Mouse (Mus musculus) limb, embryonic 12.5 days (tissue): ENCODE results near the gene Myl6b. TPM values are rescaled to one million over a fixed set of nuclear protein-coding genes. Genes with fewer than 3 reads are reported as not detected.

Experiments used
- ATAC-seq: fragments of 200-750 bp; cut with Nextera tagmentation; 2 replicates; pipeline ENCODE4 v1.8.0; 2017; ENCODE audit warnings: low read depth, moderate TSS enrichment; ENCODE audit not compliant: insufficient number of reproducible peaks, insufficient read depth, low FRiP score, low TSS enrichment
- H3K27ac ChIP-seq: fragments of 300-500 bp; sonication (generic); 2 replicates; pipeline ENCODE4 v1.5.1; 2016; ENCODE audit warnings: mild to moderate bottlenecking, moderate library complexity
- H3K27me3 ChIP-seq: fragments of 300-500 bp; sonication (generic); 2 replicates; pipeline ENCODE4 v1.6.1; 2016; ENCODE audit warnings: mild to moderate bottlenecking, moderate library complexity
- H3K36me3 ChIP-seq: fragments of 300-500 bp; sonication (generic); 2 replicates; pipeline ENCODE4 v1.6.1; 2016; ENCODE audit warnings: mild to moderate bottlenecking, moderate library complexity
- H3K4me1 ChIP-seq: fragments of 300-500 bp; sonication (generic); replicated peaks from 2 replicates; pipeline ENCODE4 v1.6.1; 2016
- H3K4me2 ChIP-seq: fragments of 300-500 bp; sonication (generic); 2 replicates; pipeline ENCODE4 v1.6.1; 2016; ENCODE audit warnings: mild to moderate bottlenecking, moderate library complexity
- H3K4me3 ChIP-seq: fragments of 300-500 bp; sonication (generic); replicated peaks from 2 replicates; pipeline ENCODE4 v1.5.1; 2016; ENCODE audit warnings: mild to moderate bottlenecking
- H3K9ac ChIP-seq: fragments of 300-500 bp; sonication (generic); replicated peaks from 2 replicates; pipeline ENCODE4 v1.6.1; 2016; ENCODE audit warnings: mild to moderate bottlenecking, moderate library complexity
- H3K9me3 ChIP-seq: fragments of 300-500 bp; sonication (generic); 2 replicates; pipeline ENCODE4 v1.6.1; 2016; ENCODE audit warnings: mild to moderate bottlenecking, moderate library complexity
- WGBS: fragments of 180-500 bp; shearing (Covaris S2); methylation state at CpG from one replicate; pipeline ENCODE4 v1.1.7; 2016; 5-methylcytosine and 5-hydroxymethylcytosine counted together
- polyA plus RNA-seq: library from polyadenylated mRNA; unstranded; fragments of >200 nt; fragmentation: Nextera tagmentation; extraction: Ambion mirVana; gene quantifications from 2 replicates; pipeline ENCODE4 v1.2.1, GENCODE M21; 2016

Gene Myl6b
- polyA plus RNA-seq, 1 experiment from 2014 or later: 3.4 TPM

DNA sequence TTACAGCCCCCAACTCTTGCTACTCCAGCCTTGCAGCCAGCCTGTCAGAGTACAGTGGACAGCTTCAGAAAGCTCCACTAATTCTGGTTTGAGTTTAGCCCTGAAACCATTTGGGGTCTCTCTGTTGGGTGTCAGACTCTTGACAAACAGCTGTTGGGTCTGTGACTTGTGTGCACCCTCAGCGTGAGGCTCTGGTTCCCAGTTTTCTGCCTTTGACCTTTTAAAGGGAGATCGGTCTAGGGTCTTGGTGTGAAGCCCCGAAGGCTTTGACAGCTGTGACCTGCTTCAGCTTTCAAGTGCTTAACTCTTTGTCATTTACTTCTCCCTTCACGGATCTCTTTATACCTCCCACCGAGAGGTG is 38.2 kb downstream of the Myl6b start:
- Histone ChIP-seq H3K27ac (no peak overlapping the region), H3K36me3 (peaks cover 44% of the 10 kb centered on the region), H3K4me1 (peaks cover 11% of the 10 kb centered on the region), H3K9ac (peak overlapping the region; percentile 97), H3K9me3 (no peaks in the 10 kb centered on the region), H3K27me3 (no peaks in the 10 kb centered on the region), H3K4me2 (peak overlapping the region; percentile 87), H3K4me3 (peak overlapping the region; percentile 95)
- 4% methylated on average over 5 of the region's 5 CpGs for WGBS
- no peak for ATAC-seq

DNA sequence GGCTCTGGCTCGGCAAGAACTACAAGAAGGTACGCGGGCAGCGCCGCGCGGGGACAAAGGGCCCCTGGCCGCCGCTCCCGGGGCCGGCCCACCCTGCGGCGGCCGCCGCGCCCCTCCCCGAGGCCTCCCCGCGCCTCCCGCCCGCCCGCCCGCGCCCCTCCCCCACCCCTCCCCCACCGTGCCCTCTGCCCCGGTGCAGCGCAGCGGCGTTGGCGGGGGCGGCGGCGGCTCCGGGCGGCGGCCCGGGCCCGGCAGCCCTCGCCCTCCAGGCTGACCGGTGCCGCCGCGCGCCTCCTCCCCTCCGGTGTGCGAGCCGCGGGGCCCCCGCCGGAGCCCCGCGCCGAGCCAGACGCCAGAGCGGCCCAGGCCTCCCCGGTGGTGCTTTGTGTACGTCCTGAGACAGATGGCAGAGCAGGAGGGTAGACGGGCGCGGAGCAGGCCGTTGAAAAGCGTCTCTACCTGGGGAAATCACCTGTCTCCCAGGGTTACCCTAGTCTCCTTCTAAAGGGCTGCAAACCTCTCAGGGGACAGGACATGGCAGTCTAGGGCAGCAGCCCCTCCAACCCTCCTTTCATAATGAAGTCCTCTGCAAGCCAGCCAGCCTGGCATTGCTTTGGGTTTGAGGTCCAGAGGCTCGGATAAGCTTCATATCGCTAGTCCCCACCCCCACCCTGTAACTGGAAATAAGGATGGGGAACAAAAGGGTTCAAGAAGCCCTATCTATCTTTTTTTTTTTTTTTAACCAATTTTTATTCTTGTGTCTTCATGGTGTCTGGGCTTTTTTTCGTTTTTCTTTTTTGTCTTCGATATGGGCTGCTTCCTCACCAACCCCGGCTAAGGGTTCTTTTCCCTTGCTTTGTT is 38.8 kb downstream of the Myl6b start:
- H3K4me3 ChIP-seq: peak overlapping the region; percentile 95
- peak overlapping the region; percentile 94 for H3K27ac ChIP-seq
- H3K9me3 ChIP-seq: no peaks in the 10 kb centered on the region
- H3K4me1 ChIP-seq: peaks cover 14% of the 10 kb centered on the region
- H3K27me3 ChIP-seq: no peaks in the 10 kb centered on the region
- peak overlapping the region; percentile 87 for H3K4me2 ChIP-seq
- peaks cover 39% of the 10 kb centered on the region for H3K36me3 ChIP-seq
- peak overlapping the region; percentile 97 for H3K9ac ChIP-seq
- ATAC-seq: peak; percentile 18
- WGBS: under 1% methylated on average over 37 of the region's 67 CpGs

DNA sequence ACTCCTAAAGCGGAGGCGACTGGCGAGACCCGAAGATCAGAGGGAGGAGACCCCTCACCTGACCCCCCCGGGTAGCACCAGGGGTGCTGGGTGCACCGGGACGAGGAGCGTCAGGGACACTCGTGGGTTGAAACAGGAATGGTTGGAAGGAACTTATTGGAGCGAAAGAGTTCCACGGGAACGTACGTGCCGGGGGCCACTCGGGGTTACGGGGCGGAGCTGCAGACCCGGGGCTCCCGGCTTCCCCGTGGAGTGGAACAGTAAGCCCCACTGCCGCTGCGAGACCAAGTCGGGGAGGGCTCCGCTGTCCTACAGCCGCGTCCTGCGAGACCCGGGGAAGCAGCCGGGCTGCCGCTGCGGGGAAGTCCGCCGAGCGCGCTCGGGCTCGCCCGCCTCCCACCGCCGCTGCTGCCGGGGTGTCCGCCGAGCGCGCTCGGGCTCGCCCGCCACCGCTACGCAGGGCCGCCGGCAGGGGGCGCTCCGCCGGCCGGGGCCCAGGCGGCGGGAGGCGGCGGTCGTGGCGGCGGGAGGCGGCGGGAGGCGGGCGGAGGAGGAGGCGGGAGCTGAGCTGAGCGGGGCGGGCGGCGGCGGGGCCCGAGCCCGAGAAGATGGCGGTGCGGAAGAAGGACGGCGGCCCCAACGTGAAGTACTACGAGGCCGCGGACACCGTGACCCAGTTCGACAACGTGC is 39.6 kb downstream of the Myl6b start, which contains the start of gene Smarcc2:
TSS of gene Smarcc2 (plus strand) at position 530 of the 690 bp plus-strand sequence.
- H3K9me3 ChIP-seq: no peaks in the 10 kb centered on the region
- peak; percentile 72 for ATAC-seq
- H3K27me3 ChIP-seq: no peaks in the 10 kb centered on the region
- H3K27ac ChIP-seq: peak within 1 kb of the TSS; percentile 94
- peak within 1 kb of the TSS; percentile 95 for H3K4me3 ChIP-seq
- peaks cover 31% of the 10 kb centered on the region for H3K36me3 ChIP-seq
- H3K4me1 ChIP-seq: peaks cover 14% of the 10 kb centered on the region
- WGBS: under 1% methylated on average over 49 of the region's 86 CpGs
- peak within 1 kb of the TSS; percentile 87 for H3K4me2 ChIP-seq
- peak within 1 kb of the TSS; percentile 97 for H3K9ac ChIP-seq

DNA sequence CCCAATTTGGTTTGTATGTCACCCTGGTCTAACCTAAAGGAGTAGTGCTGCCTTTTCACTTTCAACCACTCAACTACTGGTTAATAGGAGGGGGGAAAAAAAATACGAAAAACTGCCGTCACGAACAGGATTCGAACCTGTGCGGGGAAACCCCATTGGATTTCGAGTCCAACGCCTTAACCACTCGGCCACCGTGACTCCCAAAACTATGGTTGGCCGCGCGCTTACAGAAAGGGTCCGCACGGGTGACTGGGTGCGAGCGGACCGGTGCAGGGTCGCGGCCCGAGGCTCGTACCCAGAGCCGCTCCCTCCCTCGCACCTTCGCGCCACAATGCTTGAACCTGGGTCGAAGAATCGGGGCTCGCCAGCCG is 40.2 kb downstream of the Myl6b start:
- WGBS: 0% methylated on average over 29 of the region's 29 CpGs
- Histone ChIP-seq H3K36me3 (peaks cover 26% of the 10 kb centered on the region), H3K9ac (peak overlapping the region; percentile 97)

DNA sequence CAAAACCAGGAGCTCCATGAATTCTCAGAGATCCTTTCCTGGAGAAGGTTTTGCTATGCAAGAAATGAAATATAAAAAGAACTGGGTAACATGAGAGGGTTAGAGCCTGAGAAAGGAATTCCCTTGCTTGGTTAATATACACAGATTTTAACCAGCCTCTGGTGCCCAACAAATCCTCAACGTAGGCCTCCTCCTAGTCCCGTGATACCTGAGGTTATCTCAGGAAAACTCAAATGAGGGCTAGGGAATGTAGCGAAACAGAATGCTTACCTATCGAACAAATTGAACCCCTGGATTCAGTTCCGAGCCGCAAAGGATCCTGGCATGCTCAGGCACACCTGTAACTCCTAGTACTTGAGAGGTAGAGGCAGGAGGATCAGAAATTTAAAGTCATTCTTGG is 40.8 kb downstream of the Myl6b start:
- H3K4me1 ChIP-seq: peaks cover 14% of the 10 kb centered on the region
- no peak overlapping the region for H3K9ac ChIP-seq
- peak overlapping the region; percentile 95 for H3K4me3 ChIP-seq
- no peaks in the 10 kb centered on the region for H3K9me3 ChIP-seq
- no peak overlapping the region for H3K27ac ChIP-seq
- H3K27me3 ChIP-seq: no peaks in the 10 kb centered on the region
- ATAC-seq: no peak
- 88% methylated on average over 6 of the region's 6 CpGs for WGBS
- H3K36me3 ChIP-seq: peaks cover 19% of the 10 kb centered on the region
- H3K4me2 ChIP-seq: peak overlapping the region; percentile 87; the same call in 1 of the 2 replicates

More for the DNA sequence above, 40.2 kb downstream of the Myl6b start:
- peak; percentile 71 for ATAC-seq
- Histone ChIP-seq H3K27me3 (no peaks in the 10 kb centered on the region), H3K4me1 (peaks cover 14% of the 10 kb centered on the region), H3K4me2 (peak overlapping the region; percentile 87), H3K4me3 (peak overlapping the region; percentile 95), H3K9me3 (no peaks in the 10 kb centered on the region), H3K27ac (peak overlapping the region; percentile 94)

DNA sequence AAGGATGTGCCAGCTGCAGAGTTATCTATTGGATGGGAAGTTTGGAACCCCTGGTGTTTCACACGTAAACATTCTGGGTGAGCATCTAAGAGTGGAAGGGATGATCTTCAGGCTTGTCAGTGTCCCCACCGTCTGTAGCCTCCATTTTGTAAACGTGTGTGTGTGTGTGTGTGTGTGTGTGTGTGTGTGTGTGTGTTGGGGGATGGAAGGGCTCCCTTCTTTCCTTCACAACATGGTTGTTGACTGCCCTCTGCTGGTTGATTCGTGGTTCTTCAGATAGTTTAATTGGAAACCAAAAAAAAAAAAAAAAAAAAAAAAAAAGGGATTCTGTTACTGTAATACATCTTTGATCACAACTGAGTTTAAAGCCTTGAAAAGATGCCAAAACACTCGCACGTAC is 43.2 kb downstream of the Myl6b start:
- H3K9me3 ChIP-seq: no peaks in the 10 kb centered on the region
- H3K36me3 ChIP-seq: no peaks in the 10 kb centered on the region
- ATAC-seq: no peak
- peaks cover 4% of the 10 kb centered on the region for H3K4me1 ChIP-seq
- H3K4me3 ChIP-seq: peak overlapping the region; percentile 18
- 4% methylated on average over 6 of the region's 6 CpGs for WGBS
- H3K4me2 ChIP-seq: peak overlapping the region; percentile 43
- H3K27me3 ChIP-seq: no peaks in the 10 kb centered on the region
- 0 out of 2 replicates have a peak overlapping the region, but pooled peaks have one; percentile 23 for H3K9ac ChIP-seq
- H3K27ac ChIP-seq: no peak overlapping the region

DNA sequence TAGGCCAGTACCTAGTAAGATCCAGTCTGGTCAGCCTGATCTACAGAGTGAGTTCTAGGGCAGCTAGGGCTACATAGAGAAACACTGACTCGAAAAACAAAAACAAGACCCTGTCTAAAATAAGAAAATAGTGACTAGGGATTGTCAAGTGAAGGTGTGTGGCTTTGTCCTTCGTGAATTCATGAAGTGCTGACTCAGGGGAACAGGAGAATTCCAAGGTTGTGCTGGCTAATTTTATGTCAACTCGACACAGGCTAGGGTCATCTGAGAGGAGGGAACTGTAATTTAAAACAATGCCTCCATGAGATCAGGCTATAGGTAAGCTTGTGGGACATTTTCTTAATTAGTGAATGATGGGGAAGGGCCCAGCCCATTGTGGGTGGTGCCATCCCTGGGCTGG is 44.0 kb downstream of the Myl6b start:
- no peak for ATAC-seq
- Histone ChIP-seq H3K9me3 (no peaks in the 10 kb centered on the region), H3K27me3 (no peaks in the 10 kb centered on the region), H3K4me1 (0 out of 2 replicates have a peak, but pooled peaks cover 3% of the 10 kb centered on the region), H3K27ac (no peak overlapping the region), H3K4me3 (no peak overlapping the region), H3K36me3 (no peaks in the 10 kb centered on the region), H3K4me2 (no peak overlapping the region), H3K9ac (no peak overlapping the region)
- 81% methylated on average over 3 of the region's 3 CpGs for WGBS

DNA sequence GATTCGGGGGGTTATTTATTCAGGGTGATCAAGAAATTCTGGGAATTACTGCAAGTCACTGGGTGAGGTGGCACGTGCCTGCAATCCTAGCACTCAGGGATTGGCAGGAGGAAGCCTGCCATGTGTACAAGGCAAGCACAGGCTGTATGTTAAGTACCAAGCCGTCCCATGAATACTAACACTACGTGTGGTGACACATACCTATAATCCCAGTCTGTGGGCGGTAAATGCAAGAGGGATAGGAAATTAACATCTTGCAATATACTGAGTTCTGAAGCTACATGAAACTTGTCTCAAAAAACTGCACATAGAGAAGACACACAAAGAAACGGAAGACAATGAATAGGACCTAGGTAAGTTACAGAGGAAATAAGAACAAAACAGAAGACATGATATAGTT is 47.5 kb downstream of the Myl6b start:
- no peak overlapping the region for H3K4me3 ChIP-seq
- no peaks in the 10 kb centered on the region for H3K9me3 ChIP-seq
- H3K4me2 ChIP-seq: no peak overlapping the region
- no peak overlapping the region for H3K9ac ChIP-seq
- WGBS: 82% methylated on average over 6 of the region's 6 CpGs
- no peaks in the 10 kb centered on the region for H3K36me3 ChIP-seq
- ATAC-seq: no peak
- H3K27me3 ChIP-seq: no peaks in the 10 kb centered on the region
- H3K27ac ChIP-seq: no peak overlapping the region
- 0 out of 2 replicates have a peak, but pooled peaks cover 3% of the 10 kb centered on the region for H3K4me1 ChIP-seq

DNA sequence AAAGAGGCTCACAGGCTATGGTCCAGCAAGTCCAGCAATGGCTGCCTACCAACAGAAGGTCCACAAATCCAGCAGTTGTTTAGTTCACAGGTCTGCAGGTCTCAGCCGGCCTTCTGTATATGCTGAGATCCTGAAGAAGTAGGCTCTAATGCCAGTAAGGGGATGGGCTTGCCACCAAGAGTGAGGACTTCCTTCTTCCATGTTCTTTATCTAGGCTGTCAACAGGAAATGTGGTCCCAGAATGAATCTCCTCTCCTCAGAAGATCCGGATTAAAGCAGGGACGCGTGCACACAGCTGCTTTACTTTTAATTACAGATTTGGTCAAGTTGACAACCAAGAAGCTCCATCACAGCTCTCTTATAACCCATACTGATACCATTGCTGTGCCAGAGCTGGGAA is 53.1 kb downstream of the Myl6b start:
- Histone ChIP-seq H3K4me2 (no peak overlapping the region), H3K27me3 (no peaks in the 10 kb centered on the region), H3K27ac (no peak overlapping the region), H3K4me3 (no peak overlapping the region), H3K36me3 (peaks cover 15% of the 10 kb centered on the region), H3K4me1 (no peaks in the 10 kb centered on the region), H3K9ac (no peak overlapping the region), H3K9me3 (no peaks in the 10 kb centered on the region)
- 82% methylated on average over 4 of the region's 4 CpGs for WGBS
- no peak for ATAC-seq

DNA sequence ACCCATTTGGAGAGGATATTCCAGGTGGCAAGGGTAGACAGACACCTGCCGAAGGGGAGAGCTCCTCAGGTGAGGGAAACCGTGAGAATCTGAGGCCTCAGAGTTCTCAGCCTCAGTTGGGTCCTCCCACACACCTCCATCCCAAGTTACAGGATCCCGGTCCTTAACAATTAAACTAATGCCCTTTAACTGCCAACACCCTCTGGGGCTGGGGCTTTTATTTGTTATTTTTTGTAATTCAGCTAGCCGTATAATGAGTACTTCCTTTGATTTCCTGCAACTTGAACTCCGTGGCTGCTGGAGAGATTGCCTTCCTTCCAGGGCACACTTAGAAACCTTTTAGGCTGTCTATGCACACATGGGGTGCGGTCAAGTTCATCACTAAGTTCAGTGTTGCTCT is 54.1 kb downstream of the Myl6b start:
- WGBS: 69% methylated on average over 6 of the region's 6 CpGs
- no peak overlapping the region for H3K4me3 ChIP-seq
- no peak for ATAC-seq
- no peaks in the 10 kb centered on the region for H3K4me1 ChIP-seq
- no peaks in the 10 kb centered on the region for H3K27me3 ChIP-seq
- H3K9me3 ChIP-seq: no peaks in the 10 kb centered on the region
- H3K4me2 ChIP-seq: no peak overlapping the region
- H3K36me3 ChIP-seq: peaks cover 25% of the 10 kb centered on the region
- no peak overlapping the region for H3K27ac ChIP-seq
- H3K9ac ChIP-seq: no peak overlapping the region
